Mouse (Mus musculus) B cell, adult 2 months (primary cell): ENCODE data around the gene Cops8.

Source experiments
- DNase-seq, 2 experiments: peaks; one replicate each; pipeline ENCODE4 v3.0.0; 2022

Cops8 gene

GRCm38 (mm10) chr1:90652553-90652952 lies 49.8 kb downstream of the Cops8 start:
- no peak for DNase-seq

DNA sequence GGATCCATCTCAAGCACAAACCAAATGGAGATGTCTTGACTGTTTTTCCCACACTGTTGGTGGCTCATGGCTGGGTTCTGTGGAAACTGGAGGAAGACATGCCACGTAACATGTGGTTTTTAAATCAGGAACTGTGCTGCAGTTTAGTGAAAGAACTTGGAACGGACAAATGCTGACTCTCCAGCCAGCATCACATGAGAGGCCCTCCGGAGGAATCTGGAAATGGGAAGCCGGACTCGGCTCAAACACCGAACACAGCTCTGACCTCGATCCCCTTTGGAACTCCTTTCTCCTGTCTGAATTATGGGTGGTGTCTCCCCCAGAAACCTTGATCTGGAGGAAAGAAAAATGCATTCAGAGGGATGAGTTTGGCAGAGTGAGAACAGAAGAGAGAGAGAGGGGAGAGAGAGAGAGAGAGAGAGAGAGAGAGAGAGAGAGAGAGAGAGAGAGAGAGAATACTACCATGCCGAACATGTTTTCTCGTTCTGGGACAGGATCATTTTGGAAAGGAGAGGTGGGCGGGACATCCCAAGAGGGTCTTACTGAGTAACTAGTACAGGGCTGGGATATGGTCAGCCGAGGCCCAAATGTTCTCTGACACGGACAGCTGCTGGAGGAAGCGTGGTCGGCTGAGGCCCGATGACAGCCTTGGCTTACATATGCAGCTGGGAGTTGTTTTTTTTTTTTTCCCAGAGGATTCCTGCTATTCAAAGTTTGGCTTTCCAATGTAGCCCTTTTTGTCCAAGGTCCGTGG lies 53.9 kb downstream of the Cops8 start:
- DNase-seq = no peak

- no peak for DNase-seq
Observed at GRCm38 (mm10) chr1:90657292-90658050, 54.7 kb downstream of the Cops8 start.

DNA sequence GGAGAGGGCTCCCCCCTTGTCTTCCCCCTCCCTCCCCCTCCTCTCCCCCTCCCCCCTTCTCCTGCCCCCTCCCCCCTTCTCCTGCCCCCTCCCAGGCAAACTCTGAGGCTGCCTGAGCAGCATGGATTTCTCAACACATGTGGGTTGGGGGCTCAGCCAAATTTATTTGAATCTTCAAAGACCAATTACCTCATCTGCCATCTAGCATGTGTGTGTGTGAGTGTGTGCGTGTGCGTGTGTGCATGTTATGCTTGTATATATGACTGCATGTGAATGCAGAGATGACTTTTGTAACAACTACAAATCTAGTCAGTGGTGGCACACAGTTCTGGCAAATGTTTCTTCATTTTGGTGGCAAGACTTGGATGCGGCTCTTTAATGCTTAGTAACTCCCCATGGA lies 55.8 kb downstream of the Cops8 start:
- DNase-seq = no peak

- DNase-seq = no peak
Observed at GRCm38 (mm10) chr1:90660150-90660549, 57.4 kb downstream of the Cops8 start.

DNA sequence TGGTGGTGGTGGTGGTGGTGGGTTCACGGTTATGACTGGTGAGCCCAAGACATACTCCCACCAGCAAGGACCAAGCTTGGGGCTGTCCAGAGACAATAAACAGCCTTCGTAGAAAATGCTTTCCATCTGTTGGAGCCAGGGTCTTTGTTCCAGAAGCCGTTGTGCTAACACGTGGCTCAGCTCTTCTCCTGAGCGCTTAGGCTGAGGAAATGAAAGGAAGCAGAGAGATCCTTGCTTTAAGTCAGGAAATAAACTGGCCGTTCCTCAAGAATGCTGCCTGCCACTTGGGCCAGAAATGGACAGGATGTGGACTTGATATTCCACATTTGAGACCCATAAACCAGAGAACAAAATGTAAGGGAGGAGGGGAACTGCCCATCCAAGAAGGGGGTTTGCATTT lies 59.7 kb downstream of the Cops8 start:
- no peak for DNase-seq
